Mouse (Mus musculus) spleen, adult 2 months (tissue): ENCODE results near the gene 2510009E07Rik. TPM values are rescaled to one million over a fixed set of nuclear protein-coding genes. Genes with fewer than 3 reads are reported as not detected.
A peak's percentile ranks its signal among the peaks of the same experiment; 100 is the strongest.

Source experiments
- DNase-seq, 2 experiments: peaks; one replicate each; pipeline versions ENCODE4 v3.0.0 to v3.0.0-alpha.2; 2012 to 2021; ENCODE audit warnings: low spot score in 2 of 2, low read depth in 1 of 2
- H3K27ac ChIP-seq: fragments of 200-500 bp; 2 replicates; pipeline ENCODE4 v1.5.1; 2012; ENCODE audit warnings: low read length, inconsistent platforms; ENCODE audit not compliant: insufficient read depth
- H3K27me3 ChIP-seq: fragments of 200-500 bp; 2 replicates; pipeline ENCODE4 v1.6.1; 2012; ENCODE audit warnings: mild to moderate bottlenecking, moderate library complexity, low read length, inconsistent platforms; ENCODE audit not compliant: control insufficient read depth, insufficient read depth
- H3K36me3 ChIP-seq: fragments of 200-500 bp; 2 replicates; pipeline ENCODE4 v1.6.1; 2012; ENCODE audit warnings: mild to moderate bottlenecking, low read length, inconsistent platforms; ENCODE audit not compliant: control insufficient read depth, insufficient read depth
- H3K4me1 ChIP-seq: fragments of 200-500 bp; 2 replicates; pipeline ENCODE4 v1.6.1; 2011; ENCODE audit warnings: inconsistent platforms; ENCODE audit not compliant: control insufficient read depth, insufficient read depth, insufficient read length
- H3K4me3 ChIP-seq: fragments of 200-500 bp; 2 replicates; pipeline ENCODE4 v1.5.1; 2011; ENCODE audit warnings: mild to moderate bottlenecking, inconsistent platforms; ENCODE audit not compliant: insufficient read depth, insufficient read length; ENCODE audit errors: extremely low read depth
- CTCF ChIP-seq: fragments of 200-500 bp; IDR thresholded peaks from 2 replicates; pipeline ENCODE4 v1.5.1; 2011; ENCODE audit warnings: mild to moderate bottlenecking, inconsistent platforms; ENCODE audit not compliant: insufficient read depth, insufficient read length, insufficient replicate concordance; ENCODE audit errors: extremely low read depth
- POLR2A ChIP-seq: fragments of 200-500 bp; IDR thresholded peaks from 2 replicates; pipeline ENCODE4 v1.6.1; 2011; ENCODE audit warnings: low read depth, low read length, inconsistent platforms
- WGBS: fragments of 180-500 bp; shearing (Covaris S2); methylation state at CpG from one replicate; pipeline ENCODE4 v1.1.7; 2018; 5-methylcytosine and 5-hydroxymethylcytosine counted together
- polyA plus RNA-seq: library from polyadenylated mRNA; depleted of rRNA; stranded (reverse); fragments of >200 nt; gene quantifications from 2 replicates; pipeline ENCODE4 v1.2.3, GENCODE M21; 2012; rRNA removed

Gene 2510009E07Rik
- 3.8 and 4.4 TPM in 2 replicates for polyA plus RNA-seq

DNA sequence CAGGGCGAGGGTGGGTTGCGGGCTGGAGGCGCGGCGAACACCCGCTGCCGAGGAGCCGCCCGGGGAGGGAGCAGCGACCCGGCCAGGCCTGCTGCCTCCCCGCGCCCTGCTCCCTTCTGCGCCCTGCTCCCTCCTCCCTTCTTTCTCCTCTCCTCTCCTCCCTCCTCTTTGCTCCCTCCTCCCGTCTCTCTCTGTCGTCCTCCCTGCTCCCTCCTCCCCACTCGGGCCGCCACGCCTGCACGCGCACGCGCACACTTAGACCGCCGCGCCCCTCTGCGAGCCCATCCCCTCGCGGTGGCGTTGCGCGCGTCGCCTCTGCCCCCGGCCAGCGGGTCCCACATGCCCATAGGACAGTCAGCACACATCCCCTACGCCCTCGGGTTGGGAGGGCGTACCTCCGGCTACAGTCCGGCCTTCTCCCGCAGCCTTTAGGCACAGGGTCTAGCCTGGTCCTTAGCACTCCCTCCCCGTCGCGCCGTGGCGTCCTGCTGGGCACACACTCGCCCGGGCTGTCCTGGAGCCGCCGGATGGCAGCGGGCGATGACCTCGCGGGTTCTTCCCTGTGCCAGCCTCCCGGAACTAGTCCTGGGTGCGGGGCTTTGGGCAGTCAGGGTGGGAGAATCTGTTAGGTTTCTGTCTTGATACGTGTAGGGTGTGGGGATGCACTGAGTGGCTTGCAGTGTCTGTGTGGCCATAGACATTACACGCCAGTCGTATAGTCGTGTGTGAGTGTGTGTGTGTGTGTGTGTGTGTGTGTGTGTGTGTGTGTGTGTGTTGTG lies at the start of gene 2510009E07Rik:
Gene 2510009E07Rik, minus strand, starts transcription at position 203 of the 779 bp plus-strand sequence.
- Histone ChIP-seq H3K27me3 (peaks cover 2% of the 10 kb centered on the region), H3K27ac (peak within 1 kb of the TSS; percentile 10; the same call in 1 of the 2 replicates), H3K4me3 (peak within 1 kb of the TSS; percentile 59), H3K4me1 (peaks cover 5% of the 10 kb centered on the region; the same call in 1 of the 2 replicates), H3K36me3 (no peaks in the 10 kb centered on the region)
- 4% methylated on average over 52 of the region's 61 CpGs for WGBS
- peak in 1 of 2 experiments; percentile 41 for DNase-seq
- TF ChIP-seq CTCF = no peak
- no peak; the same call in 1 of the 2 replicates for TF ChIP-seq POLR2A

DNA sequence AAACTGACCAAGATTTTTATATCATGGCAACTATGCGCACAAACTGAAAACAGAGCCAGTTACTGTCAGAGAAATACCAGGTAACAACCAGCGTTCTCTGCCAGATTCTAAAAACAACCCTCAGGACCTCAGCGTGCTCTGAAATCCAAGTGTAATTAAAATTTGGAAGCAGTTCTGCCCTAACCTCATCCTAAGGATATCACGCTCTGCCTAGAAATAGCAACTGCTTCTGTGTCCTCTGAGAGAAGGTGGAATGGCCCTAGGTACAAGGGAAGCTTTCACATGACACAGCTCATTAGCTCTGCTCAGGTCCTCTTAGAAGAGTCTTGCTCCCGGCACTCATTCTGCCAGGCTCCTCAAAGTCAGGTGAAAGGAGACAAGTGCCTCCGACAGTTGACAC lies 48.9 kb upstream of the 2510009E07Rik start:
- Histone ChIP-seq H3K4me3 (no peak overlapping the region), H3K4me1 (no peaks in the 10 kb centered on the region), H3K27me3 (no peaks in the 10 kb centered on the region), H3K36me3 (no peaks in the 10 kb centered on the region), H3K27ac (no peak overlapping the region)
- DNase-seq = no peak
- WGBS = 97% methylated on average over 6 of the region's 6 CpGs
- TF ChIP-seq CTCF (no peak), POLR2A (no peak)

GRCm38 (mm10) chr16:21742898-21743297 lies 48.4 kb upstream of the 2510009E07Rik start:
- WGBS = 87% methylated on average over 5 of the region's 5 CpGs
- Histone ChIP-seq H3K4me3 (no peak overlapping the region), H3K36me3 (no peaks in the 10 kb centered on the region), H3K27ac (no peak overlapping the region), H3K27me3 (no peaks in the 10 kb centered on the region), H3K4me1 (no peaks in the 10 kb centered on the region)
- TF ChIP-seq POLR2A = no peak
- TF ChIP-seq CTCF = no peak
- DNase-seq = no peak

DNA sequence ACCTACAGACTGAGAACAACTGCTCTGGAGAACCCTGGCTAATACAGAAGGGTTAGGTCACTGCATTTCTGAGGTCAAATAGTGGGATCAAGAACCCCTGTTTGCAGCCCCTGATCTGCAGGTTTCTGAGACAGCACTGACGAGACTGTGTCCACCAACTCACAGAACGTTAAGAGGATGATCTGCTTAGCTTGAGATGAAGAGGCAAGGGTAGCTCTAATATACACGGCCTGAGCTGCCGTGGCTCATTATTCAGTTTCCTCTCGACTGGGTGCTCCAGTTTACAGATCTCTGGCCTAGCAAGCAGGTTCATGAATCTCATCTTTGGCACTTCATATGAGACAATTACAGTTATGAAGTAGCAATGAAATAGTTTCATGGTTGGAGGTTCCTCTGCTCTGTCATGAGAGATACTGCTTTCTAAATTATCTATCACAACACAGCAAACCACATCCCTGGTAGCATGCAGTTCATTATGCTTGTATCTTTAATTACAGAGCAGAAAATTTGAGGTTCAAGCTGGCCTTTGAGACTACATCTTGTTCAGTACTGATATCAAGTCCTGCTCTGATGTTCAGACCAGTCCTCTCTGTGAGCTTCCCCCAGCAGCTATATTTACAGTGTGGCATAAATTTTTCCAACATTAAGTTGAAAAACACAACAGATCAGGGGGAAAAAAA lies 47.9 kb upstream of the 2510009E07Rik start:
- WGBS = 86% methylated on average over 5 of the region's 5 CpGs
- H3K27ac ChIP-seq = no peak overlapping the region
- H3K4me3 ChIP-seq = no peak overlapping the region
- no peak for DNase-seq
- H3K27me3 ChIP-seq = no peaks in the 10 kb centered on the region
- no peaks in the 10 kb centered on the region for H3K36me3 ChIP-seq
- TF ChIP-seq CTCF (no peak), POLR2A (no peak)
- H3K4me1 ChIP-seq = no peaks in the 10 kb centered on the region

DNA sequence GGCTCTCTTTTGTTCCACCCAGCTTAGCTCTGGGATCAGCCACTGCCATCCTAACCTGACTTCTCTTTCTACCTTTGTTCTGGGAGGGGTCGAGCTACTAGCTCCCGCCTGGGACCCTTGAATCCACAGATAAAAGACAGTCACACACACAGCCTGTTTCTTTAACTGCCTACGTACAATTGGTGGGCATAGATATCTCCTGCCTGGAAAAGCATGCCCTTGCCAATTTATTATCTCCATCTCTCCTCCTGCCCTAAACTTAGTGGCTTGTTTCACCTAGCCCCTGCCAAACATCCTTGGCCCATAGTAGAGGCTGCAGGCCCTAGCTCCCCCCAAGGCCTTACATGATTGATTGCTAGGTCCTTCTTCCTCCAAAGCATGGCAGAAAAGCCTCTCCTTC lies 47.1 kb upstream of the 2510009E07Rik start:
- no peaks in the 10 kb centered on the region for H3K36me3 ChIP-seq
- 93% methylated on average over 3 of the region's 3 CpGs for WGBS
- H3K4me3 ChIP-seq = no peak overlapping the region
- no peak for TF ChIP-seq POLR2A
- TF ChIP-seq CTCF = no peak
- no peak for DNase-seq
- H3K4me1 ChIP-seq = no peaks in the 10 kb centered on the region
- H3K27ac ChIP-seq = no peak overlapping the region
- H3K27me3 ChIP-seq = no peaks in the 10 kb centered on the region

DNA sequence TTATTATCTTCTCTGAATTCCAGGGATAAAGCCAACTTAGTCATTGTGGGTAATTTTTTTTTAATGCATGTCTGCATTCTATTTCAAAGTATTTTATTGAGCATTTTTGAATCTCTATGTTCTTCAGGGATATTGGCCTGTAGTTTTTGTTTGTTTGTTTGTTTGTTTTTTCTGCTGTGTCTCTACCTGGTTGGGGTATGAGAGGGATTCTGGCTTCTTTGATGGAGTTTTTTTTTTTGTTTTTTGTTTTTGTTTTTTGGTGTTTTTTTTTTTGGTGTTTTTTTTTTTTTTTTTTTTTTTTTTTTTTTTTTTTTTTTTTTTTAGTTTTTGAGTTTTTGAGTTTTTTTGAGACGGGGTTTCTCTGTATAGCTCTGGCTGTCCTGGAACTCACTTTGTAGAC lies 41.2 kb upstream of the 2510009E07Rik start:
- no peak overlapping the region for H3K4me3 ChIP-seq
- no peak overlapping the region for H3K27ac ChIP-seq
- DNase-seq = no peak
- H3K27me3 ChIP-seq = no peaks in the 10 kb centered on the region
- TF ChIP-seq POLR2A (no peak), CTCF (no peak)
- H3K36me3 ChIP-seq = no peaks in the 10 kb centered on the region
- H3K4me1 ChIP-seq = no peaks in the 10 kb centered on the region
- 88% methylated on average over 1 of the region's 1 CpGs for WGBS
